Mouse (Mus musculus) kidney, adult 18-20 months (tissue): ENCODE data around the gene Dock10.

Experiments
- DNase-seq: peaks from one replicate; pipeline ENCODE4 v3.0.0; 2021

Gene Dock10

GRCm38 (mm10) chr1:80655195-80655594, 103.1 kb downstream of the Dock10 start:
- no peak for DNase-seq

- no peak for DNase-seq
Observed at GRCm38 (mm10) chr1:80654177-80654576, 104.2 kb downstream of the Dock10 start.

- DNase-seq = no peak
Observed at GRCm38 (mm10) chr1:80652803-80653202, 105.5 kb downstream of the Dock10 start.

GRCm38 (mm10) chr1:80652083-80652482, 106.2 kb downstream of the Dock10 start:
- DNase-seq = no peak

GRCm38 (mm10) chr1:80646602-80647001, 111.7 kb downstream of the Dock10 start:
- DNase-seq = no peak

- DNase-seq = no peak
Observed at GRCm38 (mm10) chr1:80643866-80644451, 114.4 kb downstream of the Dock10 start.

GRCm38 (mm10) chr1:80641832-80642231, 116.5 kb downstream of the Dock10 start:
- no peak for DNase-seq

- no peak for DNase-seq
Observed at GRCm38 (mm10) chr1:80641288-80641687, 117.0 kb downstream of the Dock10 start.

- no peak for DNase-seq
Observed at GRCm38 (mm10) chr1:80639553-80639952, 118.8 kb downstream of the Dock10 start.

- peak; percentile 20 for DNase-seq
Observed at GRCm38 (mm10) chr1:80637214-80637705, 121.1 kb downstream of the Dock10 start.

GRCm38 (mm10) chr1:80635825-80636224, 122.5 kb downstream of the Dock10 start:
- DNase-seq = no peak

GRCm38 (mm10) chr1:80633536-80633935, 124.8 kb downstream of the Dock10 start:
- no peak for DNase-seq

- DNase-seq = no peak
Observed at GRCm38 (mm10) chr1:80630179-80631149, 127.9 kb downstream of the Dock10 start.

- no peak for DNase-seq
Observed at GRCm38 (mm10) chr1:80628054-80628453, 130.3 kb downstream of the Dock10 start.

GRCm38 (mm10) chr1:80626800-80627199, 131.5 kb downstream of the Dock10 start:
- no peak for DNase-seq

GRCm38 (mm10) chr1:80625371-80625770, 133.0 kb downstream of the Dock10 start:
- no peak for DNase-seq

- no peak for DNase-seq
Observed at GRCm38 (mm10) chr1:80624552-80624951, 133.8 kb downstream of the Dock10 start.

GRCm38 (mm10) chr1:80622646-80623045, 135.7 kb downstream of the Dock10 start:
- no peak for DNase-seq

GRCm38 (mm10) chr1:80619100-80619499, 139.2 kb downstream of the Dock10 start:
- DNase-seq = no peak

GRCm38 (mm10) chr1:80616671-80617070, 141.7 kb downstream of the Dock10 start:
- no peak for DNase-seq

GRCm38 (mm10) chr1:80614750-80615149, 143.6 kb downstream of the Dock10 start:
- DNase-seq = no peak

GRCm38 (mm10) chr1:80613395-80614011, 144.8 kb downstream of the Dock10 start:
- no peak for DNase-seq

GRCm38 (mm10) chr1:80607546-80607945, 150.8 kb downstream of the Dock10 start:
- DNase-seq = no peak
